Mouse (Mus musculus): ENCODE data around the gene Prcd. TPM values are rescaled to one million over a fixed set of nuclear protein-coding genes. Genes with fewer than 3 reads are reported as not detected.
"Not testable (repeated sequence)": the region's sequence is repeated elsewhere in the genome, so short reads cannot be mapped to it uniquely, and the experiment has no call there.

Prcd gene
- polyA plus RNA-seq, 1 experiment from 2014 or later: 0.32 TPM

DNA sequence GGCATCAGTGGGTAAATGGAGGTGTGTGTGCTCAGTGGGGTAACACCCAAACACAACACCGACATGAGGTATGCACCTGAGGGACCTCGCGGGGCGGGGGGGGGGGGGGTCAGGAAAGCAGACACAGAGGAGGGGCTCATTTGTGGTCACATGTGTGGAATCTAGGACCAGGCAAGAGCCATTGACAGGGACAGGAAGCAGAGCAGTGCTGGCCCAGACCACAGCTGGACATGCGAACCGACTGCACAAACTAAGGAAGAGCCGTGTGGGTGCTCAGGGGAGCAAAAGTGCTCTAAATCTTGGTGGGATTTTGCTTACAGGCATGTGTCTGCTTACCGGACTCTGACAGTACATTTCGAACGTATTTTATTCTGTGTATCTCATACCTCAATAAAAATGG is 12.0 kb downstream of the Prcd start:
- 70% methylated on average over 10 of the region's 10 CpGs for WGBS (ENCODE audit: insufficient replicate concordance)
- H3K9me3 ChIP-seq (ENCODE audit: low read length): no peaks in the 10 kb centered on the region
- no peak overlapping the region for H3K4me2 ChIP-seq (ENCODE audit: low read depth, low read length)
- DNase-seq (no peak), ATAC-seq (no peak)
- TF ChIP-seq EP300 (IDR thresholded peaks at IDR 0.05; ENCODE audit: low read depth) (no peak), CTCF (IDR thresholded peaks at IDR 0.05; ENCODE audit: low read depth) (no peak)
- no peaks in the 10 kb centered on the region for H3K36me3 ChIP-seq (replicated peaks; ENCODE audit: insufficient read depth, low read length)
- H3K27me3 ChIP-seq (ENCODE audit: insufficient read depth, low read length): 0 out of 2 replicates have a peak, but pooled peaks cover 7% of the 10 kb centered on the region
- H3K27ac ChIP-seq (ENCODE audit: low read depth): no peak overlapping the region
- H3K9ac ChIP-seq (replicated peaks): no peak overlapping the region
- H3K4me3 ChIP-seq (ENCODE audit: low read depth, low read length): no peak overlapping the region
- H3K4me1 ChIP-seq (ENCODE audit: insufficient read depth): no peaks in the 10 kb centered on the region

DNA sequence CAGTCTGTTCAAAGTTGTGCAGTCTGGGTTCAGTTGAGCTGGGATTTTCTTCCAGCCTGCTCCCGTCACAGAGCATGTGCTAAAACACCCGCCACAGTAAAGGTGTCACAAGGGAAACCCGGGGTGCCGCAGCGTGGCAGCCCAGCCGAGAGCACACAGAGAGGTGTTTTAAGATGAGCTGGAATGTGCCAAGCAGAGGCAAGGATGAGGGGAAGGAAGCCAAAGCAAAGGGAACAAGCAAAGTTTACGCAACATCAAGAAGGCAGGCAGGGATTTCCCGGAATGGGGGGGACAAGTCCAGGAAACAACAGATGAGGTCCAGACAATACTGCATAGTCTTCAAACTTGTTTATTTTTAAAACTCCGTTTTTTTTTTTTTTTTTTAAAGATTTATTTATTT is 13.2 kb downstream of the Prcd start:
- Histone ChIP-seq H3K4me1 (ENCODE audit: insufficient read depth) (peaks cover 8% of the 10 kb centered on the region; the same call in 1 of the 2 replicates), H3K27me3 (ENCODE audit: insufficient read depth, low read length) (0 out of 2 replicates have a peak, but pooled peaks cover 7% of the 10 kb centered on the region), H3K36me3 (replicated peaks; ENCODE audit: insufficient read depth, low read length) (no peaks in the 10 kb centered on the region), H3K9me3 (ENCODE audit: low read length) (no peaks in the 10 kb centered on the region), H3K4me2 (ENCODE audit: low read depth, low read length) (no peak overlapping the region), H3K27ac (ENCODE audit: low read depth) (no peak overlapping the region), H3K4me3 (ENCODE audit: low read depth, low read length) (no peak overlapping the region), H3K9ac (replicated peaks) (no peak overlapping the region)
- no peak for ATAC-seq
- WGBS (ENCODE audit: insufficient replicate concordance): 66% methylated on average over 9 of the region's 9 CpGs
- TF ChIP-seq CTCF (IDR thresholded peaks at IDR 0.05; ENCODE audit: low read depth) (no peak), EP300 (IDR thresholded peaks at IDR 0.05; ENCODE audit: low read depth) (no peak)
- DNase-seq: no peak

DNA sequence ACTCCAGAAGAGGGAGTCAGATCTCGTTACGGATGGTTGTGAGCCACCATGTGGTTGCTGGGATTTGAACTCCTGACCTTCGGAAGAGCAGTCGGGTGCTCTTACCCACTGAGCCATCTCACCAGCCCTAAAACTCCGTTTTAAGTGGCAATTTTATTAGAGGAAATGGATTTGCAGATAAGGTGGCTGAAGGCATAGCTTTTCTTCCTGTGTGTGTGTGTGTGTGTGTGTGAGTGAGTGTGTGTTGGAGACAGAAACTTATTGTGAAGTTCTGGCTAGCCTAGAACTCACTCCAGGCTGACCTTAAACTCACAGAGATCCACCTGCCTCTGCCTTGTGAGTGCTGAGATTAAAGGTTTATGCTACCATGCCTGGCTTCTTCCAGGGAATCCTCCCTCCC is 13.7 kb downstream of the Prcd start:
- not testable (repeated sequence) for H3K27ac ChIP-seq (ENCODE audit: low read depth); H3K4me2 ChIP-seq (ENCODE audit: low read depth, low read length); H3K4me1 ChIP-seq (ENCODE audit: insufficient read depth); H3K36me3 ChIP-seq (replicated peaks; ENCODE audit: insufficient read depth, low read length); H3K4me3 ChIP-seq (ENCODE audit: low read depth, low read length); H3K9me3 ChIP-seq (ENCODE audit: low read length); ATAC-seq; H3K27me3 ChIP-seq (ENCODE audit: insufficient read depth, low read length); DNase-seq; H3K9ac ChIP-seq (replicated peaks)
- WGBS (ENCODE audit: insufficient replicate concordance): 51% methylated on average over 3 of the region's 5 CpGs

DNA sequence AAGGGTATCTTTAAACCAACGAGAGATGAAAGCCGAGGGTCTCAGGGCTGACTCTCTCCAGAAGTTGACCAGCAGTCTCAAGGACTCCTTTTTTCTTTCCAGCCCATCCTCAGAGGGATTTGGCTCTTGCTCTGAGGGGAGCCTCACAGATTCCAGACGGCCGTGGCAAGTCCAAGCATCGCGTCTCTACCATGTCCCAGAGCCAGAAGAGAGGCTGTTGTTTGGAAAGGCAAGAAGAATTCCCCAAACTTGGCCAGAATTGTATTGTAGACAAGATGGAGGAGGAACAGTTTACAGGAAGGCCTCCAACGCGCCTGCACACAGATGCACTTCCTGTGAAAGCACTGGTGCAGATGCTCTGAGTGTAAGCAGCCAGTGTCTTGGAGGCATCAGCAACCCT is 14.6 kb downstream of the Prcd start:
- WGBS (ENCODE audit: insufficient replicate concordance): 68% methylated on average over 8 of the region's 8 CpGs
- Histone ChIP-seq H3K4me2 (ENCODE audit: low read depth, low read length) (no peak overlapping the region), H3K4me3 (ENCODE audit: low read depth, low read length) (no peak overlapping the region), H3K4me1 (ENCODE audit: insufficient read depth) (peaks cover 15% of the 10 kb centered on the region), H3K9ac (replicated peaks) (no peak overlapping the region), H3K27ac (ENCODE audit: low read depth) (no peak overlapping the region), H3K27me3 (ENCODE audit: insufficient read depth, low read length) (0 out of 2 replicates have a peak, but pooled peaks cover under 1% of the 10 kb centered on the region), H3K9me3 (ENCODE audit: low read length) (no peaks in the 10 kb centered on the region), H3K36me3 (replicated peaks; ENCODE audit: insufficient read depth, low read length) (no peaks in the 10 kb centered on the region; the same call in 1 of the 2 replicates)
- ATAC-seq (no peak), DNase-seq (no peak)
- no peak for TF ChIP-seq EP300 (IDR thresholded peaks at IDR 0.05; ENCODE audit: low read depth)
- no peak for TF ChIP-seq CTCF (IDR thresholded peaks at IDR 0.05; ENCODE audit: low read depth)

DNA sequence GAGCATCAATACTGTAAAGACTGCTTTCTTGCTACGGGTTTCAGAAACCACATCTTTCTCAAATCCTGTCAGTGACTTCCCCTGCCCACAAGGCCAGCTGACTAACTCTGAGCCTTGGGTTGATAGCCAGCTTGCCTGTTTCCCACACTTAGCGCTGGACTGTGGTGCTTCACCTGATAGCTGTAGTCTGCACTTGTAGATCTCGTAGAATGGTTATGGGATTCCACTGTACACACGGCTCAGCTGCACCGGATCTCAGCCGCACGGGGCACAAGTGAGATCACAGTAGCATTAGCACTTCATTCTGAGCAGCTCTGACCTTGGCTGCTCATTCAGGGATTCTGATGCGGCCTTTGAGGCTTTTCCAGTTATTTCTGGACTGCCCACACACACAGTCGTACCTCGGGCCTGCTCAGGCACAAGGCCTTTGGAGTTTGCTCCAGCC is 15.1 kb downstream of the Prcd start:
- Histone ChIP-seq H3K36me3 (replicated peaks; ENCODE audit: insufficient read depth, low read length) (peaks cover 2% of the 10 kb centered on the region), H3K4me2 (ENCODE audit: low read depth, low read length) (no peak overlapping the region), H3K9me3 (ENCODE audit: low read length) (no peaks in the 10 kb centered on the region), H3K27me3 (ENCODE audit: insufficient read depth, low read length) (no peaks in the 10 kb centered on the region), H3K9ac (replicated peaks) (no peak overlapping the region), H3K27ac (ENCODE audit: low read depth) (no peak overlapping the region), H3K4me1 (ENCODE audit: insufficient read depth) (peaks cover 16% of the 10 kb centered on the region), H3K4me3 (ENCODE audit: low read depth, low read length) (no peak overlapping the region)
- DNase-seq (no peak), ATAC-seq (no peak)
- no peak for TF ChIP-seq EP300 (IDR thresholded peaks at IDR 0.05; ENCODE audit: low read depth)
- no peak for TF ChIP-seq CTCF (IDR thresholded peaks at IDR 0.05; ENCODE audit: low read depth)
- 56% methylated on average over 10 of the region's 10 CpGs for WGBS (ENCODE audit: insufficient replicate concordance)

DNA sequence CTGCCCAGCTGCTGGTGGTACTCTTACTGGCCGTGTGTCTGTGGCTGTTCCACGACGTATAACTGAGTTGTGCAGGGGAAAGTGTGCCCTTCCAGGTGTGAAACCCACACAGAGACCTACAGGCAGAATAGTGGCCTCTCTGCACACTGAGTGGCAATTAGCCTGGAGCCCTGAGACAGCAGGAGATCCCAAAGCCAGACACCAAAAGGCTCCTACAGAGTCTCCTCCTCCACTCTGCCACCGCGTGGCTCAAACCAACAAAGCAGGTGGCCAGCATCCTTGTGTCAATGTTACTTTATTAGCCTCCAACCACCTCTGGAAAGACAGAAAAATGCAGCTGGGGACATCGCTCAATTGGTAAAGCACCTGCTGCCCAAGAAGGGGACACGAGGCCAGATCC is 15.5 kb downstream of the Prcd start:
- Histone ChIP-seq H3K4me1 (ENCODE audit: insufficient read depth) (peaks cover 16% of the 10 kb centered on the region), H3K27me3 (ENCODE audit: insufficient read depth, low read length) (no peaks in the 10 kb centered on the region), H3K9ac (replicated peaks) (no peak overlapping the region), H3K4me2 (ENCODE audit: low read depth, low read length) (no peak overlapping the region), H3K4me3 (ENCODE audit: low read depth, low read length) (no peak overlapping the region), H3K9me3 (ENCODE audit: low read length) (no peaks in the 10 kb centered on the region), H3K36me3 (replicated peaks; ENCODE audit: insufficient read depth, low read length) (peaks cover 7% of the 10 kb centered on the region), H3K27ac (ENCODE audit: low read depth) (no peak overlapping the region)
- no peak for DNase-seq
- peak; percentile 37 for TF ChIP-seq CTCF (IDR thresholded peaks at IDR 0.05; ENCODE audit: low read depth)
- no peak for TF ChIP-seq EP300 (IDR thresholded peaks at IDR 0.05; ENCODE audit: low read depth)
- WGBS (ENCODE audit: insufficient replicate concordance): 57% methylated on average over 7 of the region's 7 CpGs
- no peak for ATAC-seq

DNA sequence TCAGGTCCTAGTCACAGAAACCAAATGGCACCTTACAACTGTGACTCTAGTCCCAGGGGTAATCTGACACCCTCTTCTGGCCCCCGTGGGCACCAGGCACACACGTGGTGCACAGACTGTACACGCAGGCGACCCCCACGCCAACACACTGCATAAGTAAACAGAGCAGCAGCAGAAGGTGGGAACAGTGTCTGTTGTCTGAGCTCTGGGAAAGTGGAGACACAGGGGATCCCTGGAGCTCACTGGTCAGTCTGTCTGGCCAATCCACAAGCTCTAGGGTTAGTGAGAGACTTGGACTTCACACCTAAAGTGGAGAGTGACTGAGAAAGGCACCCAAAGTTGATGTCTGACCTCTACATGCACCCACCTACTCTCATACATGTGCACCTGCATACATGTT is 16.0 kb downstream of the Prcd start:
- Histone ChIP-seq H3K4me1 (ENCODE audit: insufficient read depth) (peaks cover 18% of the 10 kb centered on the region), H3K27me3 (ENCODE audit: insufficient read depth, low read length) (no peaks in the 10 kb centered on the region), H3K4me3 (ENCODE audit: low read depth, low read length) (no peak overlapping the region), H3K9me3 (ENCODE audit: low read length) (no peaks in the 10 kb centered on the region), H3K4me2 (ENCODE audit: low read depth, low read length) (no peak overlapping the region), H3K9ac (replicated peaks) (no peak overlapping the region), H3K27ac (ENCODE audit: low read depth) (no peak overlapping the region), H3K36me3 (replicated peaks; ENCODE audit: insufficient read depth, low read length) (peaks cover 11% of the 10 kb centered on the region)
- no peak for TF ChIP-seq EP300 (IDR thresholded peaks at IDR 0.05; ENCODE audit: low read depth)
- no peak for TF ChIP-seq CTCF (IDR thresholded peaks at IDR 0.05; ENCODE audit: low read depth)
- DNase-seq (no peak), ATAC-seq (no peak)
- WGBS (ENCODE audit: insufficient replicate concordance): 55% methylated on average over 5 of the region's 5 CpGs
